In the genomic region with DNA sequence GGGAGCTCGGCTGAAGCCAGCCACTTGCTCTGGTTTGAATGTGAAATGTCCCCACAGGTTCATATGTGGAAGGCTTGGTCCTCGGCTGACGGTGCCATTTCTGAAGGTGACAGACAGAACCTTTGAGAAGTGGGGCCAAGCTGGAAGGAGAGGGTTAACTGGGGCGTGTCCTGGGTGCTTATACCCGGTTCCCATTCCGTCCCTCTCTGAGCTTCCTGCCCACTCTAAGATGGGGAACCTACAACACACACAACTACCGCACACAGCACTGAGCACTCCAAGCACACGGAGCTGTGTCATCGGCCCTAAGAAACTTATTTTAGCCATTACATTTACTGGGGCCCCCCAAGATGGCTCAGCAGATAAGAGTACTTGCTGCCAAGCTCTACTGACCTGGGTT, we compare ENCODE assay signal across 22 mouse cellular contexts. TPM values are rescaled to one million over a fixed set of nuclear protein-coding genes. Genes with fewer than 3 reads are reported as not detected.
"Had no signal": no experiment of that assay in that cellular context is flagged by ENCODE, and none has a peak within 500 bp of the region (broad histone marks: within the 10 kb centered on the region; RNA-seq: fewer than 3 reads in every experiment).

No protein-coding gene starts in this region.

- ATAC-seq: liver, embryonic 12.5 days; midbrain, embryonic 15.5 days had no signal

- DNase-seq: kidney, adult 11 months; kidney, adult 8-10 months; kidney, postnatal 10 days; kidney, postnatal 36 days; left cerebral cortex, postnatal 4 days; liver; lung, adult 18-20 months; lung, postnatal 10 days; lung, postnatal 36 days; right cerebral cortex, postnatal 4 days; thymus, postnatal 14 days; thymus, postnatal 4 days had no signal

- H3K27ac ChIP-seq: kidney, embryonic 15.5 days; limb, embryonic 13.5 days; liver, embryonic 12.5 days; liver, embryonic 15.5 days; lung, embryonic 15.5 days; midbrain, embryonic 12.5 days; midbrain, embryonic 15.5 days; neural tube, embryonic 13.5 days; stomach, embryonic 15.5 days had no signal

- H3K4me3 ChIP-seq: kidney, embryonic 15.5 days; limb, embryonic 13.5 days; liver, embryonic 12.5 days; liver, embryonic 15.5 days; lung, embryonic 15.5 days; midbrain, embryonic 12.5 days; midbrain, embryonic 15.5 days; myocyte; neural tube, embryonic 13.5 days; stomach, embryonic 15.5 days had no signal

RNA-seq across cellular contexts. Expression of gene Gm17455, which starts 58.0 kb away (rescaled TPM):
- polyA plus RNA-seq: liver, embryonic 12.5 days had no signal
